Mouse (Mus musculus) bone marrow macrophage, adult 2 months (primary cell): ENCODE results near the gene Sec13.
A peak's percentile ranks its signal among the peaks of the same experiment; 100 is the strongest.

Source experiments
- CTCF ChIP-seq: IDR thresholded peaks from 2 replicates; pipeline ENCODE4 v1.5.1; 2012; ENCODE audit warnings: low read depth, mild to moderate bottlenecking, low read length, moderate library complexity
- POLR2A ChIP-seq: IDR thresholded peaks from 2 replicates; pipeline ENCODE4 v1.6.1; 2012; ENCODE audit warnings: mild to moderate bottlenecking, low read depth, low read length, borderline replicate concordance

- TF ChIP-seq CTCF = peak; percentile 95
- no peak for TF ChIP-seq POLR2A
Measured at GRCm38 (mm10) chr6:113761644-113762043, 21.1 kb upstream of the Sec13 start.
